ENCODE assay signal across 1 mouse cellular context in the genomic region with DNA sequence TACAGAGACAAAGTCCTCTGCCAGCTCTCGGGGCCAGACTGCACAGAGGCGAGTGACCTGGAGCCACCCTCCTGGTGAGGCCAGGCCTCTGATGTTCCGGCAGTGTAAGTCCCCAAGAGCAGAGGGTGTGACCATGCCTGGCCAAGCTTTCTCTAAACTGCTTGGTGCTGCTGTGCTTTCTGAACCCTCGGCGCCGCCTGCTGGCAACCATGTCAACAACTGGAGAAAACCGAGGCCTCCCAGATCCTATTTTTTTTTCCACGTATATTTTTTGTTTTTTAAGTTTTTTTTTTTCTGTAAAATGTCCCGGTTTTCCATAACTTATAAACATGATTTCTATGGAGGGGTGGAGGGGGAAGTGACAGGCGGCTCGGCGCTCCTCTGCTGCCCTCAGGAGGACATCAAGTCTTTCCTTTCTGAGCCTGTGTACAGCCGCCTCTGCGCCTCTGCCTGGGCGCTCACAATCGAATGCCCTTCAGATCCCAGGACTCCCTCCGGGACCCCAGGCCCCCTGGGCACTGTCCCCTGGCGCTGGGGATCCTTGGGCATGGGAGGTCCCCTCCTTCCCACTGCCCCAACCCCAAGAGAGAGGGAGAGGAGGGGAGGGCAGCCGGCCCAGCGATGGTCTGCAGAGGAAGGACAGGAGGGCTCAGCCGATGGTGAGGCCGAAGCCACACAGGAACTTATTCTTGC.
TF ChIP-seq lines count a peak whose summit lies in the region.

No protein-coding gene starts in this region.

TF ChIP-seq in MEL, 35 proteins besides CTCF, POLR2A, EP300 and RAD21 (continued from another document):
- no peak for TF ChIP-seq ETS1 (IDR thresholded peaks at IDR 0.05; ENCODE audit: low read depth, low read length)
- TF ChIP-seq KAT2A (conservative IDR thresholded peaks at IDR 0.05; ENCODE audit: low read depth, low read length): no peak
- no peak for TF ChIP-seq MYC (IDR thresholded peaks at IDR 0.05; ENCODE audit: low read depth, low read length)
- TF ChIP-seq SIN3A (IDR thresholded peaks at IDR 0.05; ENCODE audit: low read length): no peak
- no peak for TF ChIP-seq GATA1 (IDR thresholded peaks at IDR 0.05; ENCODE audit: low read depth, low read length)
- TF ChIP-seq USF1 (IDR thresholded peaks at IDR 0.05; ENCODE audit: low read depth, low read length): no peak
- TF ChIP-seq POLR2AphosphoS2 (IDR thresholded peaks at IDR 0.05; ENCODE audit: low read length): no peak
- no peak for TF ChIP-seq ELF1 (IDR thresholded peaks at IDR 0.05; ENCODE audit: low read depth, low read length)
- peak; percentile 40 for TF ChIP-seq ZC3H11A (IDR thresholded peaks at IDR 0.05; ENCODE audit: low read depth, low read length)
- no peak for TF ChIP-seq E2F4 (IDR thresholded peaks at IDR 0.05; ENCODE audit: borderline replicate concordance, low read depth, low read length)
- no peak for TF ChIP-seq JUND (IDR thresholded peaks at IDR 0.05; ENCODE audit: low read depth, low read length)
- TF ChIP-seq POLR2AphosphoS5 (IDR thresholded peaks at IDR 0.05; ENCODE audit: borderline replicate concordance, low read depth, low read length): no peak
